Mouse (Mus musculus) layer of hippocampus, adult 8-10 months (tissue): ENCODE data around the gene Gm18596. TPM values are rescaled to one million over a fixed set of nuclear protein-coding genes. Genes with fewer than 3 reads are reported as not detected.
"Not testable (repeated sequence)": the region's sequence is repeated elsewhere in the genome, so short reads cannot be mapped to it uniquely, and the experiment has no call there.

ENCODE experiments used
- DNase-seq, 2 experiments: peaks; one replicate each; pipeline ENCODE4 v3.0.0; 2022; ENCODE audit warnings: low spot score in 2 of 2
- total RNA-seq, 4 experiments: library from RNA; stranded (reverse); gene quantifications; 2 replicates each; pipeline ENCODE4 v1.2.4; 2022

The Gm18596 gene
- not detected for total RNA-seq

DNA sequence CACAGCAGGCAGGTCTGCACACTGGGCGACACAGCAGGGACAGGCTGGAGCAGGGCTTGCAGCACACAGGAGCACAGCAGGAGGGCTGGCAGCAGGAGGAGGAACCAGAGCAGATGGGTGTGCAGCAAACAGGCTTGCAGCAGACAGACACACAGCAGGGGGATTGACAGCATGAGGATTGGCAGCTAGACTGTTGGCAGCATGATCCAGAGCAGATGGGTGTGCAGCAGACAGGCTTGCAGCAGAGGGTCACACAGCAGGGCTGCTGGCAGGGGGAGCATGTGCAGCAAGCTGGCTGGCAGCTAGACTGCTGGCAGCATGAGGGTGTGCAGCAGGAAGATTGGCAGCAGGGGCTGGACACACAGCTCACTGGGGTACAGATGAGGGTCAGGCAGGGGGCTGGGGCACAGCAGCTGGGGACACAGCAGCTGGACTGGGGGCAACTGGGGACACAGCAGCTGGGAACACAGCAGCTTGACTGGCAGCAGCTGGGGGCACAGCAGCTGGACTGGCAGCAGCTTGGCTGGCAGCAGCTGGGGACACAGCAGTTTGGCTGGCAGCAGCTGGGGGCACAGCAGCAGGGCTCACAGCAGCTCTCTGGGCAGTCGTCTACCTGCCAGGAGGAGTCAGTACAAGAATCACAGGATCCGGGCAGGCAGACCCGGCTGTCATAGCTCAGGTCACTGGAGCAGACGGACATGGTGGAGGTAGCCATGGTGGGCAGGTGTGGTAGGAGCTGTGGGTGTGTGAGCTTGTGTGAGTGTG lies at the start of gene Gm18596:
TSS of gene Gm18596 (minus strand) at position 715 of the 765 bp plus-strand sequence.
- not testable (repeated sequence) for DNase-seq

DNA sequence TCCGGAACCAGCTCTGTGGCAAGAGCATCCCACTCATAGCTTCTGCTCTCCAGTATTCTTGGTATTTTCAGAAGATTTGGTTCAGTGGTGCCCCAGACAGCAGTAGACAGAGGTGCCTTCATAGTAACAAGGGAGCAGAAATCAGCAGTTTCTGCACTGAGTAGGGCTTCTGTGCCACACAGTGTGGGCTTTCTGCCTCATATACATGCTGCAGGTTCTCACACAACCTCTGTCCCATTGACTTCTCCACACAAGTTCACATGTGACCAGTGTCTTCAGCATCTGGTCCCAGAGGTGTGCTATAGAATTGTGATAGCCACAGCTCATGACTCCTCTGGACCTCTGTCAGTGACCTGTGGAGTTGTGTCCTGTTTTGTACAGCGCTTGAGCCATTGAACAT lies 46.2 kb upstream of the Gm18596 start:
- DNase-seq = no peak

DNA sequence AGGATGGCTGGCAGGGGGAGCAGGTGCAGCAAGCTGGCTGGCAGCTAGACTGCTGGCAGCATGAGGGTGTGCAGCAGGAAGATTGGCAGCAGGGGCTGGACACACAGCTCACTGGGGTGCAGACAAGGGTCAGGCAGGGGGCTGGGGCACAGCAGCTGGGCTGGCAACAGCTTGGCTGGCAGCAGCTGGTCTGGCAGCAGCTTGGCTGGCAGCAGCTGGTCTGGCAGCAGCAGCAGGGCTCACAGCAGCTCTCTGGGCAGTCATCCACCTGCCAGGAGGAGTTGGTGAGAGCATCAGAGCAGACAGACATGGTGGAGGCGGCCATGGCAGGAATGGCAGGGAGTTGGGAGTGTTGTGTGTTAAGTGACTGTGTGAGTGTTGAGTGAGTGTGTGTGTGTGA lies 45.4 kb upstream of the Gm18596 start, which contains the start of gene Gm7137:
TSS of gene Gm7137 (minus strand) at position 325 of the 400 bp plus-strand sequence.
- not testable (repeated sequence) for DNase-seq

DNA sequence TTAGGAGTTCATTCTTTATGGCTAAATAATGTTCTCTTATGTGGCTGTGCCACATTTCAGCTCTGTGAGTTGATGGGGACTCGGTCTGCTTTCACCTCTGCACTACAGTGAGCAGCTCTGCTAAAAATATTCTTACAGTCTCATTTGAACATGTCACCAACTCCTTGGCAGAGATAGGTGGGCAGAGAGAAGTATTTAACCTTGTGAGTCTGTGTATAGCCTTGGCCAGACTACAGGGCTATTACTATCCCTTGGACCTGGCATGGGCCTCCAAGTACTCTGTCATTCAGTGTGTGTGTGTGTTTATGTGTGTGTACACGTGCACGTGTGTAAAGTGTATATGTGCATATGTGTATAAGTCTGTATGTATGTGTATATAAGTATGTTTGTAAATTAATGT lies 41.0 kb upstream of the Gm18596 start:
- DNase-seq = not testable (repeated sequence)

DNA sequence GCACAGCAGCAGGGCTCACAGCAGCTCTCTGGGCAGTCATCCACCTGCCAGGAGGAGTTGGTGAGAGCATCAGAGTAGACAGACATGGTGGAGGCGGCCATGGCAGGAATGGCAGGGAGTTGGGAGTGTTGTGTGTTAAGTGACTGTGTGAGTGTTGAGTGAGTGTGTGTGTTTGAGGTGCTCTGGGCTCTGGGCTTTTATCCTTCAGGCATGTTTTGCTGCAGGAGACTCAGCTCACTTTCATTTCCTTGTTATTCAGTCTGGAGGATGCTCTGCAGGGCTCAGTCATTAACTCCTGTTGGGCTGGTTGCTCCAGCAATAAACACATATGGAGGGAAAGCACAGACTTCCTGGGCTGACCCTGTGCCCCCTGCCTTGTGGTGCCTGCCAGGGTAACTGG lies 40.0 kb upstream of the Gm18596 start, which contains the start of gene Gm3250:
TSS of gene Gm3250 (minus strand) at position 101 of the 400 bp plus-strand sequence.
- not testable (repeated sequence) for DNase-seq

DNA sequence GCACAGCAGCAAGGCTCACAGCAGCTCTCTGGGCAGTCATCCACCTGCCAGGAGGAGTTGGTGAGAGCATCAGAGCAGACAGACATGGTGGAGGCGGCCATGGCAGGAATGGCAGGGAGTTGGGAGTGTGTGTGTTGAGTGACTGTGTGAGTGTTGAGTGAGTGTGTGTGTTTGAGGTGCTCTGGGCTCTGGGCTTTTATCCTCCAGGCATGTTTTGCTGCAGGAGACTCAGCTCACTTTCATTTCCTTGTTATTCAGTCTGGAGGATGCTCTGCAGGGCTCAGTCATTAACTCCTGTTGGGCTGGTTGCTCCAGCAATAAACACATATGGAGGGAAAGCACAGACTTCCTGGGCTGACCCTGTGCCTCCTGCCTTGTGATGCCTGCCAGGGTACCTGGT lies 34.4 kb upstream of the Gm18596 start, which contains the start of gene Gm7138:
TSS of gene Gm7138 (minus strand) at position 101 of the 400 bp plus-strand sequence.
- not testable (repeated sequence) for DNase-seq

DNA sequence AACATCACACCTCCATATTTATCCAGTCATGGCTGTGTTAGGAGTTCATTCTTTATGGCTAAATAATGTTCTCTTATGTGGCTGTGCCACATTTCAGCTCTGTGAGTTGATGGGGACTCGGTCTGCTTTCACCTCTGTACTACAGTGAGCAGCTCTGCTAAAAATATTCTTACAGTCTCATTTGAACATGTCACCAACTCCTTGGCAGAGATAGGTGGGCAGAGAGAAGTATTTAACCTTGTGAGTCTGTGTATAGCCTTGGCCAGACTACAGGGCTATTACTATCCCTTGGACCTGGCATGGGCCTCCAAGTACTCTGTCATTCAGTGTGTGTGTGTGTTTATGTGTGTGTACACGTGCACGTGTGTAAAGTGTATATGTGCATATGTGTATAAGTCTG lies 29.7 kb upstream of the Gm18596 start:
- DNase-seq = not testable (repeated sequence)

DNA sequence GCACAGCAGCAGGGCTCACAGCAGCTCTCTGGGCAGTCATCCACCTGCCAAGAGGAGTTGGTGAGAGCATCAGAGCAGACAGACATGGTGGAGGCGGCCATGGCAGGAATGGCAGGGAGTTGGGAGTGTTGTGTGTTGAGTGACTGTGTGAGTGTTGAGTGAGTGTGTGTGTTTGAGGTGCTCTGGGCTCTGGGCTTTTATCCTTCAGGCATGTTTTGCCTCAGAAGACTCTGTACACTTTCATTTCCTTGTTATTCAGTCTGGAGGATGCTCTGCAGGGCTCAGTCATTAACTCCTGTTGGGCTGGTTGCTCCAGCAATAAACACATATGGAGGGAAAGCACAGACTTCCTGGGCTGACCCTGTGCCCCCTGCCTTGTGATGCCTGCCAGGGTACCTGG lies 28.8 kb upstream of the Gm18596 start, which contains the start of gene Gm3238:
TSS of gene Gm3238 (minus strand) at position 101 of the 400 bp plus-strand sequence.
- not testable (repeated sequence) for DNase-seq

DNA sequence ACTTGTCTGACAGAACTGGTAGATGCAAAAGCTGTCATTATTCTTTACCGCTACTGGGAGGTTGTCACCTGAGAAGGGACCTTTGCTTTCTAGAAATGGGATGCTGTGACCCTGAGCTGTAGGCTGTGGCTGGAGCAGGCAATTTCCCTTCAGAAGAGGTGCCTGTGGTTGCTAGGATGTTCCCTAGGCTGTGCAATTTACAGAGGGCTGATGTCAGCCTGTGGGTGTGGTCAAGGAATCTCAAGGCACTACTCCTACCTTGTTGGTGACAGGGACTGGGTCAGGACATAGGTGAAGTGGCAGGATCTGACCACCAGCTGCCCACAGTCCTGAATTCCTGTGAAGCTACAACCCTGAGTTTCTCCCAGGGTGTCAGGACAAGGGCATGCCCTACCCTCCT lies 27.3 kb upstream of the Gm18596 start:
- no peak for DNase-seq

DNA sequence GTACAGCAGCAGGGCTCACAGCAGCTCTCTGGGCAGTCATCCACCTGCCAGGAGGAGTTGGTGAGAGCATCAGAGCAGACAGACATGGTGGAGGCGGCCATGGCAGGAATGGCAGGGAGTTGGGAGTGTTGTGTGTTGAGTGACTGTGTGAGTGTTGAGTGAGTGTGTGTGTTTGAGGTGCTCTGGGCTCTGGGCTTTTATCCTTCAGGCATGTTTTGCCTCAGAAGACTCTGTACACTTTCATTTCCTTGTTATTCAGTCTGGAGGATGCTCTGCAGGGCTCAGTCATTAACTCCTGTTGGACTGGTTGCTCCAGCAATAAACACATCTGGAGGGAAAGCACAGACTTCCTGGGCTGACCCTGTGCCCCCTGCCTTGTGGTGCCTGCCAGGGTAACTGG lies 17.1 kb upstream of the Gm18596 start, which contains the start of gene Gm3233:
TSS of gene Gm3233 (minus strand) at position 101 of the 400 bp plus-strand sequence.
- not testable (repeated sequence) for DNase-seq

DNA sequence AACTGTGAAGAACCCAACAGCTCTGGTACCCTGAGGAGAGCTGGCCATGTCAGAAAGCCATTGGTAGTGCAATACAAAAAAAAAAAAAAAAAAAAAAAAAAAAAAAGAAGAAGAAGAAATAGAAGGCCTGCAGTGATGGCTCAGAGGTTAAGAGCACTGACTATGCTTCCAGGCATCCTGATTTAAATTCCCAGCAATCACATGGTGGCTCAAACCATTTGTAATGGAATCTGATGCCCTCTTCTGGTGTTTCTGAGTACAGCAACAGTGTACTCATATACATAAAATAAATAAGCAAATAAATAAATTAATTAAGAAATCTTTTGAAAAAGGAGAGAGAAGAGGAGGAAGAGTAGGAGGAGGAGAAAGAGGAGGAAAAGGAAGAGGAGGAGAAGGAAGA lies 11.0 kb upstream of the Gm18596 start:
- no peak for DNase-seq

DNA sequence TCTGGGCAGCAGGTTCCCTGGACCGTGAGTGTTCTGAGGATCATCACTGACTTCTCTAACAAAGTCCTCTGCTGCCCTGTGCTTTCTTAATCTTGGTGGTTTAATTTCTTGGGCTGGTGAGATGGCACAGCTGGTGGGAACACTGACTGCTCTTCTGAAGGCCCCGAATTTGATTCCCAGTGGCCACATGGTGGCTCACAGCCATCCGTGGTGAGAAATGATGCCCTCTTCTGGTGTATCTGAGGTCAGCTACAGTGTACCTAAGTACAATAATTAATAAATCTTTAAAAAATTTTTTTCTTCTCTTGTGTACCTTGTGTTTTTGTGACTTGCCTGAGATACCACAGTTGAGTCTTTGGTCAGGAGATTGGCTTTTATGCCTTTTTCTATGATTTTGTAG lies 9.9 kb upstream of the Gm18596 start:
- not testable (repeated sequence) for DNase-seq

DNA sequence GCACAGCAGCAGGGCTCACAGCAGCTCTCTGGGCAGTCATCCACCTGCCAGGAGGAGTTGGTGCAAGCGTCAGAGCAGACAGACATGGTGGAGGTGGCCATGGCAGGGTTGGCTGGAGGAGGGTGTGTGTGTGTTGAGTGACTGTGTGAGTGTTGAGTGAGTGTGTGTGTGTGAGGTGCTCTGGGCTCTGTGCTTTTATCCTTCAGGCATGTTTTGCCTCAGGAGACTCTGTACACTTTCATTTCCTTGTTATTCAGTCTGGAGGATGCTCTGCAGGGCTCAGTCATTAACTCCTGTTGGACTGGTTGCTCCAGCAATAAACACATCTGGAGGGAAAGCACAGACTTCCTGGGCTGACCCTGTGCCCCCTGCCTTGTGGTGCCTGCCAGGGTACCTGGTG lies 8.8 kb upstream of the Gm18596 start, which contains the start of gene Gm9736:
TSS of gene Gm9736 (minus strand) at position 101 of the 400 bp plus-strand sequence.
- not testable (repeated sequence) for DNase-seq

DNA sequence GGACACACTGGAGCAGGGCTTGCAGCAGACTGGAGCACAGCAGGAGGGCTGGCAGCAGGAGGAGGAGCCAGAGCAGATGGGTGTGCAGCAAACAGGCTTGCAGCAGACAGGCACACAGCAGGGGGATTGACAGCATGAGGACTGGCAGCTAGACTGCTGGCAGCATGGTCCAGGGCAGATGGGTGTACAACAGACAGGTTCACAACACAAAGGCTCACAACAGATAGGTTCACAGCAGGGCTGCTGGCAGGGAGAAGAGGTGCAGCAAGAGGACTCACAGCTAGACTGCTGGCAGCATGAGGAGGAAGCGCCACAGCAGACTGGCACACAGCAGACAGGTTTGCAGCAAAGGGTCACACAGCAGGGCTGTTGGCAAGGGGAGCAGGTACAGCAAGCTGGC lies 8.2 kb upstream of the Gm18596 start:
- DNase-seq = not testable (repeated sequence)

DNA sequence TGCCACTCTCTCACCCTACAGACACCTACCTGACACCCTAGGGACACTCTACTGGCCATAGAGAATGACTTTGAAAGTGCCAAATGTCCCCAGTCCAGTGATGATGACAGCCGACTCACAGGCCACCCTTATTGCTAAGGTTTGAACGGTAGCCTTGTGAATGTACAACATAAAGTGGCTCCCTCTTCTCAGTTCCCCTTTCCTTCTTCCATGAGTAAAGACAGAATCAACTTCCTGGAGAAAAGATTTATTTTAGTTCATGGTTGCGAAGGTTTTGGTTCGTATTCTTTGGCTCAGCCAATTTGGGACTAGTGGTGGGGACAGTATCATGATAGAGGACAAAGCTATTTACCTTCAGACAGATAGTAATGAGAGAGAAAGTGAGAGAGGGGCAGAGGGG lies 3.5 kb downstream of the Gm18596 start:
- no peak for DNase-seq

DNA sequence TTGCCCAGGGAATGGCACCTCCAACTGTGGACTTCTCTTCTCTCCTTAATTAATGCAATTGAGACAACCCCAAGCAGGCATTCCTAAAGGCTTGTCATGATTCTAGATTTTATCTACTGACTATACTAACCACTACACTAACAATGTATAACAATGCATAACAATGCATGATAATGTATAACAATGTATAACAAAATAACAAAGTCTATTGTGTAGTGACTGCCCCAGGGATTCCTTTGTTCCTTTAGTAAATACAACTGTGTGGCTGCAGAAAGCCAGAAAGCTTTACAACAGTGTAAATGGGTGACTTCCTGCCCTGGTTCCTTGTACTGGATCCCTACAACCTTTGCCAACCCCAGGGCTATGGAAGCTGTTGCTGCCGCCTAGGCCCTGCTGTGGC lies 6.5 kb downstream of the Gm18596 start:
- no peak for DNase-seq

DNA sequence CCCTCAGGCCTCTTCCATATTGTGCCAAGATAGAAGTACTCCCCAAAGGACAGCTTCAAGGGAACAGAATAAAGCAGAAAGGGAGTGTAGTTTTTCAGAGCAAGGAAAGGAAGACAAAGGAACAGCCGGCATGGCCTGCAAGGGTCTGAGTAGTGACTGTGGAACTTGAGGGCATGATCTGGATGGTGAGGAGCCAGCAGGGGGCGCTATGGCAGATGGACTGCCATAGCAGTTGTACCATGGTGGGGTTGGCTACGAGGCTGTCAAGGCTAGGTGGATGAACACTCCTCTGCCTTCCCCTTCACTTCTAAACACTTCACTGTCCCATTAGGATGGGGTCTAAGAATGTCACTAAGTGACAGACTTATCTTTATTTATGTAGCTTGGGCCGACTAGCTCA lies 13.2 kb downstream of the Gm18596 start:
- DNase-seq = no peak

DNA sequence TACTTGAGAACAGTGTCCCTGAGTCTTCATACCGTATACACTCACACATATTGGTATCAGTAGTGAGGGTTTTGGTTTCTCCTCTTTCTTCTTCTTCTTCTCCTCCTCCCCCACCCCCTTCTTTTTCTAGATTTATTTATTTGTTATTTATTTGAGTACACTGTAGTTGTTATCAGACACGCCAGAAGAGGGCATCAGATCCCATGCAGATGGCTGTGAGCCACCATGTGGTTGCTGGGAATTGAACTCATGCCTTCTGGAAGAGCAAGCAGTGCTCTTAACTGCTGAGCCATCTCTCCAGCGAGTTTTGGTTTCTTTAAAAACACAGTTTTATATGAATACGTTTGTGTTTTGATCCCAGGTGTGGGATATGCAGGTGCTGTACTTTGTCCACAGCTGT lies 14.2 kb downstream of the Gm18596 start:
- DNase-seq = no peak

DNA sequence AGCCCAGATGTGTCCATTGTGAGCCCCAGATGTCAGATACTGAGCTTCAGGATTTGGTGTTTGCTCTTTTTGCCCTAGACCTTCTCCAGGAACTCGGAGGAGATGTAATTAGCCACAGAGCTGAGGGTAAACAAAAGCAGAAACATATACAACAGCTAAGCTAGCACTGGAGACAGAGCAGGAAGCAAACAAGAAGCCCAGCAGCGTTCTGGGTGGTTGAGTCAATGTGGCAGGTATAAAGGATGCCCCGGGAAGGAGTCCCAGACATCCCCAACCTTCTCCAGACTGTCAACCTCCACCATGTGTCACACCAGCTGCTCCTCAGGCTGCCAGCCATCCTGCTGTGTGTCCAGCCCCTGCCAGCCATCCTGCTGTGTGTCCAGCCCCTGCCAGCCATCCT lies 16.3 kb downstream of the Gm18596 start, which contains the start of gene Gm10100:
TSS of gene Gm10100 (plus strand) at position 301 of the 400 bp plus-strand sequence.
- DNase-seq = no peak

DNA sequence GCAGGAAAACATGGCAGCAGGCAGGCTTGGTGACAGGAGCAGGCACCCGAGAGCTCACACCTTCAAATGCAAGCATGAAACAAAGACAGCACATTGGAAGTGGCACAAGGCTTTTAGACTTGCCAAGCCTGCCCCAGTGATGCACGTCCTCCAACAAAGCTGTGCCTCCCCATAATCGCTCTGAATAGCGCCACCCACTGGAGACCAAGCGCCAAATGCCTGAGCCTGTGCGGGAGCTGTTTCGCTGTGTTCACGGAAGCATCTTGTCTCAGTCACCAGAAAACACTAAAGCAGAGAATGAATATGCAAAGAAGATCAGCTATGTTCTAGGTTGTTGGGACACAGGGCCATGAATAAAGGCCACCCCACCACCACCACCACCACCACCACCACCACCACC lies 17.6 kb downstream of the Gm18596 start:
- DNase-seq = no peak

DNA sequence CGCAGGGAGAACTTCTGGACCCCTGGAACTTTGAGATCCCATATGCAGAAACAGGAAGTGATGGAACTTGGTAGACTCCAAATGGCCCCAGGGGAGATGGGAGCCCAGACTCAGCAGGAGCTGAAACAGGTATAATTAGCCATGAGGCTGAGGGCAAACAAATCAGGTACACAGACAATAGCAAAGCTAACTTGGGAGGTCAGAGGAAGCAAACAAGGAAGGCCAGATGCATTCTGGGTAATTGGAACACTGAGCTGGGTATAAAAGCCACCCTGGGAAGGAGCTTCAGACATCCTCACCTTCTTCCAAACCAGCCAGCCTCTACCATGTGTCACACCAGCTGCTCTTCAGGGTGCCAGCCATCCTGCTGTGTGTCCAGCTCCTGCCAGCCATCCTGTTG lies 22.1 kb downstream of the Gm18596 start, which contains the start of gene Krtap12-1:
TSS of gene Krtap12-1 (plus strand) at position 301 of the 400 bp plus-strand sequence.
- not testable (repeated sequence) for DNase-seq

DNA sequence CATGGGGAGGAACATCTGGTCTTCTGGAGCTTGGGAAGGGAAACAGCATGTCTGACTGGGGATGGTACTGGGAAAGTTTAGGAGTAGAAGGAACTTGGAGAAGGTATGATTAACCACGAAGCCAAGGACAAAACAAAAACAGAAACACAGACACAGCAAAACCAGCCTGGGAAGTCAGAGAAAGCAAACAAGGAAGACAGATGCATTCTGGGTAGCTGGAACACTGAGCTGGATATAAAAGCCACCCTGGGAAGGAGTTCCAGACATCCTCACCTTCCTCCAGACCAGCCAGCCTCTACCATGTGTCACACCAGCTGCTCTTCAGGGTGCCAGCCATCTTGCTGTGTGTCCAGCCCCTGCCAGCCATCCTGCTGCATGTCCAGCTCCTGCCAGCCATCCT lies 26.9 kb downstream of the Gm18596 start, which contains the start of gene Gm10142:
TSS of gene Gm10142 (plus strand) at position 301 of the 400 bp plus-strand sequence.
- DNase-seq = no peak
